Mouse (Mus musculus) bone marrow macrophage, adult 2 months (primary cell): ENCODE measurements at regions not wholly inside any gene's neighbourhood (a gene's known extent, or its start where the extent isn't known, plus 50 kb on each side); places are given as distances from the start of the nearest gene placed in this dataset.

Experiments used
- H3K27ac ChIP-seq: 2 replicates; pipeline ENCODE4 v1.5.1; 2012; ENCODE audit warnings: low read depth, low read length; ENCODE audit not compliant: insufficient read depth
- H3K4me1 ChIP-seq: 2 replicates; pipeline ENCODE4 v1.6.1; 2012; ENCODE audit warnings: low read length; ENCODE audit not compliant: control insufficient read depth, insufficient read depth
- H3K4me3 ChIP-seq: 2 replicates; pipeline ENCODE4 v1.5.1; 2012; ENCODE audit warnings: mild to moderate bottlenecking, low read length, moderate library complexity; ENCODE audit not compliant: insufficient read depth
- CTCF ChIP-seq: IDR thresholded peaks from 2 replicates; pipeline ENCODE4 v1.5.1; 2012; ENCODE audit warnings: low read depth, mild to moderate bottlenecking, low read length, moderate library complexity
- POLR2A ChIP-seq: IDR thresholded peaks from 2 replicates; pipeline ENCODE4 v1.6.1; 2012; ENCODE audit warnings: mild to moderate bottlenecking, low read depth, low read length, borderline replicate concordance

DNA sequence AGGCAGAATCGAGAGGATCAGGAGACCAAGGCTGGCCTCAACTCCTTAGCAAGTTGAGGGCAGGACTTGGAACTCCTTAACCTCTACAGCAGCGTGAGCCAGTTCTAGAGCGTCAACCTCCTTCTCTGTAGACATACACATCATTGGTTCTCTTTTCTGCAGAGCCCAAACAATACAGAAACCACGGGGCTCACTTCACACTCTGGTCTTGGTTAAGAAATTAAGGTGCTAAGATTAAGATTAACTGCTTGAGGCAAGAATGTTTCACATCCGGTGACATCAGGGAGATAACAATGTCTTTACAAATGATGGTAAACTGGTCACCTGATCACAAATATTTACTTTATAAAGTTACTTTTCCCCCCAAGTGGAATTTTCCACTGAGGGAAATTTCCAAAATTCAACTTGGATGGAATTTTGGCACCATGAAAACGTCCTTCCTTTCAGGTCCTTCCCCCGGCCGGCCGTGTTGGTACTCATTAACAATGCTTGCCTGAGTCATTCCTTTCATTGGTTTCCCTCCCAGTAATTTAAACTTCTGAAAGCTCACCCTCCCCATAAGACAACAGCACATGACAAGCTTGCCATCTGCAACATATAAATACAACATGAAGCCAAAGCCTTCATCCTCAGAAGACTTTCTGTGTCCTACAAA lies 77.3 kb upstream of the Kdm7a start:
- H3K27ac ChIP-seq: no peak overlapping the region
- TF ChIP-seq POLR2A (no peak), CTCF (no peak)
- H3K4me3 ChIP-seq: no peak overlapping the region
- H3K4me1 ChIP-seq: peaks cover 11% of the 10 kb centered on the region

DNA sequence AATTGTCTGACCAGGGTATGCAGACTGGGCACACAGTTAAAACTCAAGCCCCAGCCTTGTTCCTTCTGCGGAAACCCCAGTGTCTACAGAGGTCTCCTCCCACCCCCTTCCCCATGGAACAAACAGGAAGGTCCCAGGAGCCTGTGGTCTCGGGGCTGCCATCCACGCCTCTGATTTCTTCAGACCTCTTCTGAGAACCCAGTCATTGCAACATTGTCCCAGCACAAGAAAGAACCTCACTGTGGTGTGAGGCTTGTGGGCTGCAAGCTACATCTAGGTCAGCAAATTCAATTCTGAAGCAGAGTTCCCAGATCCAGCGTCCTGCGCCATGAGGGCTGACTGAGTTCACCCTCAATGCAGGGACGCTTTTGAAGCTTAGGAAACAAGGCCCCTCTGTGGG lies 71.7 kb upstream of the Kdm7a start:
- no peak overlapping the region for H3K4me3 ChIP-seq
- peaks cover 30% of the 10 kb centered on the region for H3K4me1 ChIP-seq
- TF ChIP-seq POLR2A (no peak), CTCF (0 out of 2 replicates have a peak, but pooled peaks have one; percentile 31)
- H3K27ac ChIP-seq: peak overlapping the region; percentile 61

DNA sequence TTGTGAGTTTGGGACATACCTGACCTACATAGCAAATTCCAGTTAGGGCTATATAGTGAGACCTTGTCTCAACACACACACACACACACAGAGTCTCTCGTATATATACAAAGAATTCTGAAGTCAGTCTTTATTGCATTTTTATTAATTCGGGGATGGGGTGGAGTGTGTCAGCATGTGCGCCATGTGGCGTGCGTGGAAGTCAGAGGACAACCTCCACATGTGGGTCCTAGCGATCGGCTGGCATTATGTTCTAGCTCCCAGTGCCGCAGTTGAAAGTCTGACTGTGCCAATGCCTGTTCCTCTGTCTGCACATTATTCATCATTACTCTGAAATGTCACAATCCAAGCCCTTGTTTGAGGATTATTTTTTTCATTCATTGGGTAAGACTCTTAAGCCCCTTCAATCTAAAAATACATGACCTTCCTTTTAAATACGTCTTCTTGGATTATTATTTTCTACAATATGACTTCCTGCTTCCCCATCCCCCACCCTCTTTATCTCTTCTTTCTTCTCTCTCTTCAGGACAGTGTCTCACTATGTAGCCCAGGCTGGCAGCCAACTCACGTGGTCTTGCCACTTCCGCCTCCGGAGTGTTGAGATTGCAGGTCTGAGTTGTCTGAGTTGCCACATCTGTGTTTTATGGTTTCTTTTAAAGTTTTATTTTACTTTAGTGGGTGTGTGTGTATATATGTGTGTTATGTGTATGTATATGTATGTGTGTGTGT lies 68.3 kb upstream of the Kdm7a start:
- Histone ChIP-seq H3K4me3 (no peak overlapping the region), H3K27ac (peak overlapping the region; percentile 70), H3K4me1 (peaks cover 30% of the 10 kb centered on the region)
- TF ChIP-seq CTCF (no peak), POLR2A (no peak)

DNA sequence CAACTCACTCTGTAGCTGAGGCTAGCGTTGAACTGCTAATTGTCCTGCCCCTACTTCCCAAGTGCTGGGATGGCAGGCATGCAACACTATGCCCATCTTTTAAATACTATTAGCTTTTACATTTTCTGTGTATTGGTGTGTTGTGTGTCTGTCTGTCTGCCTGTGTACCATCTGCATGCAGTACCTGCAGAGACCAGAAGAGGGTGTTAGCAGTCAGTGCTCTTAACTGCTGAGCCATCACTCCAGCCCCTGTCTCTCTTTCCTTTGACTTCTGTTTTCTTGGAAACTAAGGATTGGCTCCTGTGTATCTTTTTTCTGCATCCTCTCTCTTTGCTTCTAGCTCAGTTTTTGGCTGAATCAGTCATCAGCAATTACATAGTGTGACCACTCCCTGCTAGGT lies 66.8 kb upstream of the Kdm7a start:
- no peak overlapping the region for H3K4me3 ChIP-seq
- peaks cover 32% of the 10 kb centered on the region for H3K4me1 ChIP-seq
- H3K27ac ChIP-seq: no peak overlapping the region
- TF ChIP-seq CTCF (no peak), POLR2A (no peak)

DNA sequence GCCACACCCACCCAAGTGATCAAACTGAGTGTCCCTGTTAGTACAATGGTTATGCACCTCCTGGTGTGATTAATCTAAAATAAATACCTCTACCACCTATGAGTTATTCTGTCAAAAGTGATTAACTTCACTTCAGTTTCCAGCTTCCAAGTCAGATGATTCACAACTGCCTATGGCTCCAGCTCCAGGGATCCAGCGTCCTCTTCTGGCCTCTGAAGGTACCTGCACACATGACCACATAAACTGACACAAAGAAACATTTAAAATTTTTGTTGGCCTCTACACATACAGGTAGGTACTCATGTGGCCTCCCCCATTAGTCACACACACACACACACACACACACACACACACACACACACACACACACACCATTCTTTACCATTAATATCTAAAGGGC lies 63.9 kb upstream of the Kdm7a start:
- Histone ChIP-seq H3K4me1 (peaks cover 31% of the 10 kb centered on the region), H3K27ac (no peak overlapping the region), H3K4me3 (no peak overlapping the region)
- no peak for TF ChIP-seq POLR2A

DNA sequence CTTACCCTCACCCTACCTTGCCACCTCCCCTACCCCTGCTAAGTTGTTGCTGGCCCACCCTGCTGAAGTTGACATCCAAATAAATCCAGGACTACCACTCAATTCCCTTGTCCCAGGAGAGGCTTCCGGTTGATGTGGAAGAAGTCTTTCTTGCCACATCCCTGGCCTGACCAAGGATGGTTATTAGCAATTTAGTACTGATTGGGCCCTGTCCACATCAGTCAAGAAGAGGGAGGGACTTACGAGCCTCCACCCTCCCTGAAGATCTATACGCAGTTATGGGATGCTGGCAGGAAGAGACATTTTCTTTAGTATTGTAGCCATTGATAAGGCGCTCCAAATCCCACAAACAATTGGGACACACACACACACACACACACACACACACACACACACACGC lies 63.1 kb upstream of the Kdm7a start:
- TF ChIP-seq CTCF (no peak), POLR2A (no peak)
- Histone ChIP-seq H3K4me3 (no peak overlapping the region), H3K4me1 (peaks cover 32% of the 10 kb centered on the region), H3K27ac (no peak overlapping the region)

DNA sequence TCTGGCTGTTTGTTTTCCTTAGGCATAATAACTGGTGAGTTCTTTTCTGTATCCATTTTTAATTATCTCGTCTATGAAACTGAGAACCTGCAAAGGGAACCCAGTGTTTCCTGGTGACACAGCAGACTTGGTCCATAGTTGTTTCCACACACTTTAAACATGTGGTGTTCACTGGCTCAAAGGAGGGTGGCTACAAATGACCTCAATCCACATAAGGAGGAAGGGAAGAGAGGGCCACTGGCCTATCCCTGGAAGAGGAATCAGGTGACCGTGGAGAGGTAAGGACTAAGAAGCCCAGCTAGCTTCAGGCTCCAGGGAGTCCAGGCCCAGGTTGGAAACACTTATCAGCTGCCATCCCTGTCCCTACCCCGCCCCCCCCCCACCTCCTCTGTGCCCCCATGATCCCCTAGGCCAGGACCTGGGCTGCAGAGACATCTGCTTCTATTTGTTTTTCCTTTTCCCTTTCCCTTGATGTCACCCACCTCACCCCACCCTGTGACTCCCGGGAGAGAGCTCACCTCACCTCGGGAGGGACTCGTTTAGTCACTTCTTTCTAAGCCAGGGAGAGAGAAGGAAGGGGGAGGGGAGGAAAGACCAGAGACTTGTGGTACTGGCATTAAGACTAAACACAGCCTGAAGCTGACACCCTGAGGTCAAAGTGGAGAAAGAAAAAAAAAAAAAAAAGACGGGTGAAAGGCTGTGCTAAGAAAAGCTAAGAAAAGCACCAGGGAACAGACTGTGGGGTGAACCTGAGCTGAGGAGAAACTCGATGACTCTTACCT lies 62.2 kb upstream of the Kdm7a start:
- Histone ChIP-seq H3K4me1 (peaks cover 34% of the 10 kb centered on the region), H3K4me3 (no peak overlapping the region), H3K27ac (no peak overlapping the region)
- TF ChIP-seq CTCF: no peak

DNA sequence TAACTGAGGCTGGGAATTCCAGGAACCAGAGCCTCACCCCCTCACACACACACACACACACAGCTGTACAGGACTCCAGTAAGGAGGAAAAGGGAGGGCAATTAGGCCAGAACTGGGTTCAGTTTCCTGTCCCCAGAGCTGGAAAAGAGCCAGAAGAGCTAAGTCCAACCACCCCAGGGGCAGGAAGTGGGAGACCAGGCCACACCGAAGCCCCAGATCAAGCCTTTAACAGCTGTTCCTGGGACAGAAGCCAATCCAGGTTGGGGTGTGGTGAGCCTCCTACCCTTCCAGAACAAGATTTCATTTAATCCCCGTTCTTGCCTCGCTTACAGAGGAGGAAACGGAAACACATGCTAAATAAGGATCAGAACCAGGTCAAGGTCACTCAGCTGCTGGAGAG lies 58.1 kb upstream of the Kdm7a start:
- TF ChIP-seq CTCF (no peak), POLR2A (no peak)
- H3K4me1 ChIP-seq: peaks cover 39% of the 10 kb centered on the region
- H3K27ac ChIP-seq: no peak overlapping the region
- no peak overlapping the region for H3K4me3 ChIP-seq

DNA sequence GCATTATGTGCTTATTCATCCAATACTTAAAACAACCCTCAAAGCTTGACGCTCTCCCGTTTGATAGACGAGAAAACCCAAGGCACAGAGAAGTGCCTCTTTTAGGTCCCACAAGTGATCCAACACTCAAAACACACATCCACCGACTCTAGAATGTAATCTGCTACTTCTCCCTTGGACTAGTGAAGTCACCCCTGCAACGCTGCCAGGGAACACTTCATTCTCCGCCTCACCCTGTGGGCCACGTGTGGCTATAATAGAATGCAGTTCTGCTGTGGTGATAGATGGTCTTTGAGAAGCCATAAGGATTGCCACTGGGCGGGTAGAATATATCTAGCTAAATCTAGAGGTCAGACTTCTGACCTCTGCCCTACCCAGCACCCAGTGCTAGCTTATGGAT lies 57.0 kb upstream of the Kdm7a start:
- H3K4me3 ChIP-seq: no peak overlapping the region
- H3K27ac ChIP-seq: no peak overlapping the region
- TF ChIP-seq POLR2A (no peak), CTCF (no peak)
- H3K4me1 ChIP-seq: peaks cover 39% of the 10 kb centered on the region

DNA sequence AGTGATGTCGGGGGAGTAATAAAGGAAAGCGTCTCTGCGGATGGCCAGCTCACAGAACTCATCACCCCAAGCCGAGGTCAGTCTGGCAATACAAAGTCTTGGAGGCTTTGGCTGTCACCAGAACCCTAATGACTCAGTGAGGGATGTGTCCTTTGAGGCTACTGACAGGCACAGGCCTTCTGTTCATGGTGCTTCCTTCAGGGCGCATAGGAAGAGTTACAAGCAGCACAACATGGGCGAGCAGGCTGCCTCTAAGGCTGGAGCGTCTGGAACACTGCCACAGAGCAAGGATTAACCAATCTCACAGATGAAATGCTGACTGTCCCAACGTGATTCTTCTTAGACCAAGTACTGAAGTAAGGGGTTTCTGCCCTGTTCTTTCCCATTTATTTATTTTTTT lies 55.4 kb upstream of the Kdm7a start:
- Histone ChIP-seq H3K27ac (no peak overlapping the region), H3K4me1 (peaks cover 50% of the 10 kb centered on the region), H3K4me3 (no peak overlapping the region)
- TF ChIP-seq POLR2A: no peak
